Mouse (Mus musculus): ENCODE results near the gene Slc25a23.

GRCm38 (mm10) chr17:57082481-57082880, 22.8 kb upstream of the Slc25a23 start:
- TF ChIP-seq POLR2A (IDR thresholded peaks at IDR 0.05; ENCODE audit: borderline replicate concordance, extremely low read depth, low read depth, low read length) (no peak), CTCF (IDR thresholded peaks at IDR 0.05; ENCODE audit: insufficient read depth, low read length) (no peak)

Measured in lung, adult 2 months (tissue).